Mouse (Mus musculus) CH12.LX (cell line): ENCODE measurements at regions not wholly inside any gene's neighbourhood (a gene's known extent, or its start where the extent isn't known, plus 50 kb on each side); places are given as distances from the start of the nearest gene placed in this dataset.

Experiments
- EP300 ChIP-seq: IDR thresholded peaks from 2 replicates; pipeline ENCODE4 v1.6.1; 2011; ENCODE audit warnings: low read length, improper control_type of control experiment
- GABPA ChIP-seq: IDR thresholded peaks from 2 replicates; pipeline ENCODE4 v1.6.1; 2012; ENCODE audit warnings: low read depth, low read length, improper control_type of control experiment, inconsistent platforms; ENCODE audit not compliant: insufficient replicate concordance
- JUND ChIP-seq: conservative IDR thresholded peaks from 2 replicates; pipeline ENCODE4 v1.6.1; 2011; ENCODE audit warnings: low read depth, low read length, improper control_type of control experiment
- POLR2A ChIP-seq: IDR thresholded peaks from 2 replicates; pipeline ENCODE4 v1.6.1; 2011; ENCODE audit warnings: low read depth, mild to moderate bottlenecking, improper control_type of control experiment, low read length

DNA sequence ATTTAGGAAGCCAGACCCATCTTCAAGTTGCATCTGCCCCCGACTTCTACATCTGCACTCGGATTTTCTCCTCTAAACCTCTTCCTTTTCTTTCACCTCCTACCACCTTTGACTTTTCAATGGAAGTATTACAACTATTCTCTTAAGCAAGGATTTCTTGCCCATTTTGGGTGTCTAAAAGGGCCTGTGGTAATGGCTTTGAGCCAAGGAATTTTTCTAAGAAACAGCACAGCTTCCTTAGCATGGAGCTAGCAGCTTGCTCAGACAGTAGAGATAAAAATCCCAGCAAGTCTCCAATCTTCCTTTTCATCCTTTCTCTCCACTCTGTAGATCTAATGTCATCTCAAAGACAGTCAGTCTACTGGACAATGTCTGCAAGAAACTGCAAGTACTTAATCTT lies 63.2 kb upstream of the Hsfy2 start:
- TF ChIP-seq JUND = no peak
- TF ChIP-seq GABPA = no peak
- no peak for TF ChIP-seq POLR2A
- no peak for TF ChIP-seq EP300
